Mouse (Mus musculus): ENCODE measurements around the gene Lrba. TPM values are rescaled to one million over a fixed set of nuclear protein-coding genes. Genes with fewer than 3 reads are reported as not detected.
A peak's percentile ranks its signal among the peaks of the same experiment; 100 is the strongest.

Lrba gene
- polyA plus RNA-seq, 1 experiment from 2014 or later = 8.8 TPM

DNA sequence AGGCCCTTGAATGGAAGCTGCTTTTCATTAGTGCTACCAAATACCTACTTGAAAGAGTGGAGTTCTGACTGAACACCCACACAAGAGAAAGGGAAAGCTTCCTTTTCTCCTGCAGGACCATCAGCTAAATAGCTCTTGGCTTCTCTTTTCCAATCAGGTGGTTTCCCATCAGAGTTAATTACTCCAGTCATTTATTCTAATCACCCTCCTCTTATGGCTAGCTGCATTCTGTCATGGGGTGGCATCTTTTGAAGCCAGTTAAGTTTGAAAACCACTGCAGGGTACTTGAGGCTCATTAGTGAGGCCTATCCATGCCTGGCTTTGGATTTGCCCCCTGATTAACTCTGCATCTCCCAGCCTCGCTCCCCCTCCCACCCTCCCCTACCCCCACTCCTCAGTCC, 476.7 kb downstream of the Lrba start:
- no peak for TF ChIP-seq CTCF (IDR thresholded peaks at IDR 0.05; ENCODE audit: low read depth)
- no peaks in the 10 kb centered on the region for H3K27me3 ChIP-seq (replicated peaks; ENCODE audit: control insufficient read depth, insufficient read depth, low read length)
- H3K4me2 ChIP-seq (replicated peaks; ENCODE audit: low read depth) = no peak overlapping the region
- WGBS = 33% methylated on average over 1 of the region's 1 CpGs
- no peaks in the 10 kb centered on the region for H3K4me1 ChIP-seq (replicated peaks; ENCODE audit: control insufficient read depth, insufficient read depth, low read length)
- H3K4me3 ChIP-seq (ENCODE audit: low read depth, low read length) = no peak overlapping the region
- no peak overlapping the region for H3K9ac ChIP-seq (ENCODE audit: low read depth, low read length)
- ATAC-seq = no peak
- H3K27ac ChIP-seq (ENCODE audit: low read depth, low read length) = no peak overlapping the region
- no peaks in the 10 kb centered on the region for H3K9me3 ChIP-seq (ENCODE audit: control insufficient read depth)
- H3K36me3 ChIP-seq (ENCODE audit: control insufficient read depth, insufficient read depth) = no peaks in the 10 kb centered on the region

DNA sequence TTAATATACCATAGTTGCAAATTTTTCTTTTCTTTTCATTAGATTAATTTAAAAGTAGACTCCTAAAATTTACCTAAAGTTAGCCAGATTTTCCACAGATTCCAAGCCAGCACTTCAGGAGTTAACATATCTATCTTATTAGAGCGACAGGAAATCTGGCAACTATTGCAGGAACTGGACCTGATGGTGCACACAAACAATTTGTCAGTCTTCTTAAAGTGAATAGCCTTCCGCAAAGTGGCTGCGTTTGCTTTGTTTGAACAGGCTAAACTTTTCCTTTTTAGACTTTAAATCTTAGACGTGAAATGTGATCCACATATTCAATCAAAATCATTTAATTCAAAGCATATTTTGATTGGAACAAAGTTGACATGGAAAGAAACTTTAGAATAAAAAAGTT, 485.0 kb downstream of the Lrba start:
- Histone ChIP-seq H3K27me3 (replicated peaks; ENCODE audit: control insufficient read depth, insufficient read depth, low read length) (no peaks in the 10 kb centered on the region), H3K4me1 (replicated peaks; ENCODE audit: control insufficient read depth, insufficient read depth, low read length) (no peaks in the 10 kb centered on the region; the same call in 1 of the 2 replicates), H3K9ac (ENCODE audit: low read depth, low read length) (no peak overlapping the region), H3K4me3 (ENCODE audit: low read depth, low read length) (no peak overlapping the region), H3K27ac (ENCODE audit: low read depth, low read length) (no peak overlapping the region), H3K36me3 (ENCODE audit: control insufficient read depth, insufficient read depth) (no peaks in the 10 kb centered on the region), H3K4me2 (replicated peaks; ENCODE audit: low read depth) (no peak overlapping the region), H3K9me3 (ENCODE audit: control insufficient read depth) (no peaks in the 10 kb centered on the region)
- WGBS = 32% methylated on average over 4 of the region's 4 CpGs
- no peak for ATAC-seq
- TF ChIP-seq CTCF (IDR thresholded peaks at IDR 0.05; ENCODE audit: low read depth) = no peak

DNA sequence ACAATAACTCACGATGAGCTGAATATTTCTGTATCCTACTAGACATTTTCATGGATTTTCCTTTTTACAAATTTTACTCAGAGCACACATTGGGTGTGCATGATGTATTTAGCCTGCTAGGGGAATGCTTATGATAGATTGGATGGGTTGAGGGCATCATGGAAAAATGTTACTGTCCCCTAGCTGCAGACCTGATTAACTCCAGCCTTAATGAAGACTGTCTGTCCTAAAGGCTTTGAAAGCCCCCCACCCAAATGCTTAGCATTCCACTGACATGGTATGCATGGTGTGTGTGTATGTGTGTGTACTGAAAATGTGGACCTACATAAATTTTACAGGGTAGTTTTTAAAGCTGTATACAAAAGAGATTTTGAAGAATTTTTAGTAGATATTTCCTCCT, 487.1 kb downstream of the Lrba start:
- no peak overlapping the region for H3K9ac ChIP-seq (ENCODE audit: low read depth, low read length)
- H3K36me3 ChIP-seq (ENCODE audit: control insufficient read depth, insufficient read depth) = no peaks in the 10 kb centered on the region
- no peaks in the 10 kb centered on the region for H3K27me3 ChIP-seq (replicated peaks; ENCODE audit: control insufficient read depth, insufficient read depth, low read length)
- H3K4me1 ChIP-seq (replicated peaks; ENCODE audit: control insufficient read depth, insufficient read depth, low read length) = no peaks in the 10 kb centered on the region; the same call in 1 of the 2 replicates
- 58% methylated on average over 1 of the region's 1 CpGs for WGBS
- H3K27ac ChIP-seq (ENCODE audit: low read depth, low read length) = no peak overlapping the region
- no peak for ATAC-seq
- no peak overlapping the region for H3K4me2 ChIP-seq (replicated peaks; ENCODE audit: low read depth)
- no peak overlapping the region for H3K4me3 ChIP-seq (ENCODE audit: low read depth, low read length)
- peak; percentile 23; the same call in 1 of the 2 replicates for TF ChIP-seq CTCF (IDR thresholded peaks at IDR 0.05; ENCODE audit: low read depth)
- no peaks in the 10 kb centered on the region for H3K9me3 ChIP-seq (ENCODE audit: control insufficient read depth)

DNA sequence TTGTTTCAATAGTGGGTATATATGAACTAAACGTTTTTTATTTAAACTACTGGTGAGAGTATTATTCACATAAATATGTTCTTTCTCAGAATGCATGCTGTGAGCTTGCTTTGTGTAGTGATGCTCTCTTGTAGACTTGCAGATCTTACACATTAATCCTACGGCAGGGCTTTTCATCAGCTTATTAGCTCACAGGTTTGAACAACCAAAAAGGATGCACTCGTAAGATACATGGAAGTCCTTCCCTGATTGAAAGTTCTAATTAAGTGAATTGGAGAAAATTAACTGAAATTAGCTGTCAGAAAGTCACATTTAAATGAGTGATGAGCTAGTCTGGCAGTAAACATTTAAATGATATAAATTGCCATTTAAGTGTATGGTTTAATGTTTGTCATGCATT, 488.3 kb downstream of the Lrba start:
- H3K36me3 ChIP-seq (ENCODE audit: control insufficient read depth, insufficient read depth) = no peaks in the 10 kb centered on the region
- no peak for ATAC-seq
- no peak overlapping the region for H3K4me2 ChIP-seq (replicated peaks; ENCODE audit: low read depth)
- no peak for TF ChIP-seq CTCF (IDR thresholded peaks at IDR 0.05; ENCODE audit: low read depth)
- H3K4me1 ChIP-seq (replicated peaks; ENCODE audit: control insufficient read depth, insufficient read depth, low read length) = no peaks in the 10 kb centered on the region
- H3K27me3 ChIP-seq (replicated peaks; ENCODE audit: control insufficient read depth, insufficient read depth, low read length) = no peaks in the 10 kb centered on the region
- WGBS = 70% methylated on average over 3 of the region's 3 CpGs
- H3K27ac ChIP-seq (ENCODE audit: low read depth, low read length) = no peak overlapping the region
- H3K9ac ChIP-seq (ENCODE audit: low read depth, low read length) = no peak overlapping the region
- H3K4me3 ChIP-seq (ENCODE audit: low read depth, low read length) = no peak overlapping the region
- H3K9me3 ChIP-seq (ENCODE audit: control insufficient read depth) = no peaks in the 10 kb centered on the region

DNA sequence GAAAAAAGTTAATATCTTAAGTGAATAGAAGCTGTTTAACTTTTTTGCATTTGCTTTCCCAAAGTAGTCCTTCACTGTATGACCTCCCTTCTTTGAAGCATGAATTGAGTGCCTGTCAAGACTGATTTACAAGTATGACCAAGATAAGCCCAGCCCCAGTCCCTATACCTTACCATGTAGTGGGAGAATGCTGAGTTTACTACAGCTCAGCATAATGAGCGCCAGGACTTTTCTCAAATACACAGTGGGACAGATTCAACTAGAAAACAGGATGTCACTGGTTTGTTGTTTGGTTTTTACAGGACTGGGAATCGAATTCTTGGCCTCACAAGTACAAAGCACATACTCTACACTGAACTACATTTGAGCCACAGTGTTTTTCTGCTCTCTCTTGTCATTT, 490.0 kb downstream of the Lrba start:
- H3K9me3 ChIP-seq (ENCODE audit: control insufficient read depth) = no peaks in the 10 kb centered on the region
- no peaks in the 10 kb centered on the region for H3K4me1 ChIP-seq (replicated peaks; ENCODE audit: control insufficient read depth, insufficient read depth, low read length)
- H3K27ac ChIP-seq (ENCODE audit: low read depth, low read length) = no peak overlapping the region; the same call in 1 of the 2 replicates
- WGBS = 25% methylated on average over 2 of the region's 2 CpGs
- H3K9ac ChIP-seq (ENCODE audit: low read depth, low read length) = no peak overlapping the region
- no peaks in the 10 kb centered on the region for H3K36me3 ChIP-seq (ENCODE audit: control insufficient read depth, insufficient read depth)
- no peak for TF ChIP-seq CTCF (IDR thresholded peaks at IDR 0.05; ENCODE audit: low read depth)
- no peak for ATAC-seq
- H3K4me2 ChIP-seq (replicated peaks; ENCODE audit: low read depth) = 0 out of 2 replicates have a peak overlapping the region, but pooled peaks have one; percentile 9
- no peaks in the 10 kb centered on the region for H3K27me3 ChIP-seq (replicated peaks; ENCODE audit: control insufficient read depth, insufficient read depth, low read length)
- H3K4me3 ChIP-seq (ENCODE audit: low read depth, low read length) = no peak overlapping the region

DNA sequence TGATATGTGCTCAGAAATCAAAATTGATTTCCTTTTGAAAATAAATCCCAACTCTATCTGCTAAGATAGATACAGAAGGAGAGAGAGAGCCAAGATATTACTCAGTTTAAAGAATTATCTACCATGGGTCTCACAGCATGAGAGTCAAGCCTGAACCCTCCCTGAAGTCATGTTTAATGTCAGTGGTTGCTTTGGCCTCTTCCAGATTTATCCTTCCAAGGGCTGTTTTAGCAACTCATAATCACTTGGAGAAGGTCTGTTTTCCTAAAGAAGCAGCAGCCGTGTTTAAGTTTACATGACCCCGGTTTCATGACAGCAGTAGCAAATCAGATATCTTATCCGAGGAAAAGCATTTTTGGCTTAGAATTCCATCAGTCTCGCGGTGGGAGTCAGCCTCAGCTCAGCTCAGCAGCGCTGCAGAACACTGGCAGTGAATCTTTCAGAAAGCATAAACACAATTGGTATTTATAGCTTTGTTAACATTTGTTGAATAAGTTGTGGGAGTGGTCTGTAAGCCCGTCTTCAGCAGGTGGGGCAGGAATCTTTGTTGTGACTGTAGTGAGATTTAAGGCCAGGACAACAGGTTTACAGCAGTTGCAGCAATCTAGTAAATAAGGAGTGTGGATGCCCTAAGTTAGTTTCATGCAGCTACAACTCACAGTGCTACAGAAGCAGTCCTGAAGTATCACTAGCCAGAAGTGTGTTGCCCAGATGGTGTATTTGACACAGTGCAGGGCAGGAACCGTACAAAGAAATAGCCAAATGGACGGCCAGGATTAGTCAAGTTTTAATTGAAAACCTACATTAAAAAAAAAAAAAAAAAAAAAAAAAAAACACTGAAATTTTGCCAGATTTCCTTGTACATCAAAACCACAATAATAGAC, 499.2 kb downstream of the Lrba start:
- no peak overlapping the region for H3K4me3 ChIP-seq (ENCODE audit: low read depth, low read length)
- H3K9ac ChIP-seq (ENCODE audit: low read depth, low read length) = peak overlapping the region; percentile 37; the same call in 1 of the 2 replicates
- ATAC-seq = peak; percentile 38
- H3K9me3 ChIP-seq (ENCODE audit: control insufficient read depth) = no peaks in the 10 kb centered on the region
- H3K36me3 ChIP-seq (ENCODE audit: control insufficient read depth, insufficient read depth) = no peaks in the 10 kb centered on the region
- H3K4me1 ChIP-seq (replicated peaks; ENCODE audit: control insufficient read depth, insufficient read depth, low read length) = no peaks in the 10 kb centered on the region
- whole genome bisulfite sequencing = 27% methylated on average over 9 of the region's 9 CpGs
- H3K27me3 ChIP-seq (replicated peaks; ENCODE audit: control insufficient read depth, insufficient read depth, low read length) = no peaks in the 10 kb centered on the region
- H3K27ac ChIP-seq (ENCODE audit: low read depth, low read length) = peak overlapping the region; percentile 46; the same call in 1 of the 2 replicates
- peak overlapping the region; percentile 44 for H3K4me2 ChIP-seq (replicated peaks; ENCODE audit: low read depth)
- TF ChIP-seq CTCF (IDR thresholded peaks at IDR 0.05; ENCODE audit: low read depth) = no peak
